Mouse (Mus musculus): ENCODE results near the gene Hectd3.

Gene Hectd3

DNA sequence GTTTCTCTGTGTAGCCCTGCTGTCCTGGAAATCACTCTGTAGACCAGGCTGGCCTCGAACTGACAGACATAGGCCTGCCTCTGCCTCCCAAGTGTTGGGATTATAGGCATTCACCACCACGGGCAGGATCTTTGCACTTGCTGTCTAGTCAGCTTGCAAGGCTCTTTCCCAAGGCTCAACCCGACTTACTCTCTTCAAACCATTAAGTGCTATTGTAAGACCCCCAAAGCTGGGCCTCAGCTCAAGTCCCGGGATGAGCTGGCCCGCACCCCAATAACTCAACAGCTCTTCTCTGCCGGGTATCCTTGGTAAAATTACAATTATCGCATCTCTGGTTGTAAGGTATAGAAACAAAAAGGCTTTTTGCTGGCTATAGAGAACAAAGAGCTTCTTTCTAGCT lies 23.2 kb downstream of the Hectd3 start:
- no peak for DNase-seq

DNA sequence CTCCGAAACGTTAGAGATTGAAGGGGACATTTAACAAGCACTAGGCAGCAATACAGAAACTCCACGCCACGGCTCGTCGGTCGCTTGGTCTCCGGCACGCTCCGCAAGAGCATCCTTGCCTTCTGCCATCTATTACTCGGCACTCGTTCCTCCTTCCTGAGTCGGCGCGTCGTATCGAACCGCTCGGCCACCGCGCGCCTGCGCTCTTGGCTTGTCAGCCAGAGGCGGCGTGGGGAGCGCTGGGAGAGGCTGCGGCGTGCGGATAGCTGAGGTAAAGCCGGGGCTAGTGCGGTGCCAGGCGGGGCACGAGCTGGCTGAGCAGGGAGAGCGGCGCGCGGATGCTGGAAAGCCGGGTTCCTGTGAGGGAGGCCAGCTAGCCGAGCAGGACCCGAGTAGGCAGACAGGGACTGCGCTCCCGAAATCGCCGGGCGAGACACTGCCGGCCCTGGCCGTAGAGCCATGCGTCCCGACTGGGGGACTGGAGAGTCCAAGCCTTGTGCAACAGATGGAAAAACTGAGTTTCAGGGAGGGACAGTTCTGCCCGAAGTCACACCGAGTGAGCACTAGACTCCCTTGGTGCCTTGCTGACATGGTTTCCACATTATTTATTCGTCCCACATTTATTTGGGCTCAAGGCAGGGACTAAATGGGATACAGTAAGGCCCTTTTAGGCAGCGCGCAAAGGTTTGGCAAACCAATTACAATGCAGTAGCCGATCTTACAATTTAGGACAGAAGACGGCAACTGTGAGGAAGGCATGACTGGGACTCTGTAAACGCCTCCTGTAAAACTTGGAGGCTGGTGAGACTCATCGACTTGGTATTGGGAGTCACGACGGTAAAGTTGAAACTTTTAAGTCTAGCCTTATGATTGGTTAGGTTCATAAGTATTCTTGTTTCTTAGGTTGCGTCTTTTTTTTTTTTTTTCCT lies 24.4 kb downstream of the Hectd3 start, which contains the start of gene Eif2b3:
TSS of gene Eif2b3 (plus strand) at position 197 of the 929 bp plus-strand sequence.
- DNase-seq = peak; percentile 93

DNA sequence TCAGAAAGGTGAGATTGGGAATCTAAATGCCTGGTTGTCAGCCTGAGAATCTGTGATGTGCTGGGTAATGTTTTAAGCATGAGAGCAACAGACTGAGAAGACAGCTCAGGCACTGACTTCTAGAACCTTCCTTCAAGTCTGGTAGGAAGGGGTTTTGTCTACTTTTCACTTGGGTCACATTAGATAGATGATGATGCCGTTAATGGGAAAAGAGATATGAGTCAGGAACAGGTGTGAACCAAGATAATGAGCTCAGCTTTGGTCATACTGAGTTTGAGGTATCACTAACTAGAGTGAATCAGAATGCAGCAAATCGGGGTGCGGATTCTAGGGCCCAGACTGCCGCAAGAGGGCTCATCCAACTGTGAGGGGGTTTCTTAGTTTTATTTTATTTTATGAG lies 28.4 kb downstream of the Hectd3 start:
- no peak for DNase-seq

DNA sequence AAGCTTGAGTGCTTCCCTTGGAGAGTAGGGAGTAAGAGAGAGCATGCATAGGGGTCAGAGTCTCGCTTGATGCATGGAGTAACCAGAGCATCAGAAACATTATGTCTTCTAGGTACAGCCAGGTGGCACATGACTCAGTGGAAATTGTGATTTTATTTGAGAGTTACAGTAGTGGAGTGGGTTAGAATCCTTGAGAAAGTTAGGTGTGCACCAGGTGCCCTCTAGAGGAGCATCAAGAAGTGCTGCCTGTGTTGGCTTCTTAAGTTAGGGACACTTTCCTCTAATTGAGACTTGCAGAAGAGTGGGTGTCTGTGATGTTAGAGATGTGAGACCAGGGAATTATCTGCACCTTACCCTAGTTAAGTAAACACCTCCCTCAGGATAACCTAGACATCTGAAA lies 36.0 kb downstream of the Hectd3 start:
- DNase-seq = no peak

DNA sequence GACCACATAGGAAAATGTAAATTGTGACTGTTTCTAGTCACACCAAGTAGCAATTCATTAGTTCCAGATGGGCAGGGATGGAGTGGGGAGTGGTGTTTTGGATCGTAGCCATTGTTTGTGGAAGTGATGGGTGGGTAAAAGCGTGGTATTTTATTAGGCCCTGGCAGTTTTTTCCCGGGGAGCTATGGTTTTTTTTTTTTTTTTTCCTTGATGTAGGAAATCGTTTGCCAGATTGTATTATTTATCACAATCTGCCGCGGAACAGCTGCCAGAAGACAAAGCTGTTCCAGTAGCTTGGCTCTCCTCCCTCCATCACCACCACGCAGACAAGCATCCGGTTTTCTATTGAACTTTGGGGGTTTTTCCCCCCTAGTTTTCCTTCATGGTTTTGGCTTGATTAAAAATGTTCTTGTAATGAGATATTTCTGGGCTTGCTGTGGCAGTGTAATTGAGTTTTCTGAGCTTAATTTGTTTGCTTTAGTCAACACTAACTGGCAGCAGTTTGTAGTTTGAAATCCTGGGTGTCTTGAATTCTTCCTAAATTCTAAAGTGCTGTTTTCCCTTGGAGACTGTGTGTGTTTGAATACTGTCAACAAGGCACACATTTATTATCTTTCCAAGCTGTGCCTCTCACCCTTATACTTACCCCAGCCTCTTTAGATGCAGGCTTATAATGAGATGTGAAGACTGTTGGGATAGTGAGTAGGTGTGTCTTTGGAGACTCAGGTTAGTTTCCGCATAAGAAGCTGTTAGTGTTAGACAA lies 45.0 kb downstream of the Hectd3 start:
- no peak for DNase-seq

DNA sequence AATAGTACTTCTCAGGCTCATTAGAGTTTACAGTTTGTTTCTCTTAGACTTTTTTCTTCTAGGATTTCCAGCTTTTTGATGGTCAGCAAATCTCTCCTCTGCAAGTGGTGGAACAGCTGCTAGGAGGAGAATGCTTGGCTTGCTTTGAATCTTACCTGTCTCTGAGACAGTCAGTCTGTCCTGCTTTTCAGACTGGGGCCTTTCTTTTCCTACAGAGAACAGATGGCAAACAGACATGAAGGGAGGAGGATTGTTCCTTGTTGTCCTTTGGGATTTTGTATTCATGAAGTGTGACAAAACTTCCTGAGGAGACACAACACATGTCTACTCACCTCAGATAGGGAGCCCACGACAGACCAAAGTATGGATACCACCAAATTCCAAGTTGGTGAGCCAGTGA lies 45.7 kb downstream of the Hectd3 start:
- DNase-seq = no peak

DNA sequence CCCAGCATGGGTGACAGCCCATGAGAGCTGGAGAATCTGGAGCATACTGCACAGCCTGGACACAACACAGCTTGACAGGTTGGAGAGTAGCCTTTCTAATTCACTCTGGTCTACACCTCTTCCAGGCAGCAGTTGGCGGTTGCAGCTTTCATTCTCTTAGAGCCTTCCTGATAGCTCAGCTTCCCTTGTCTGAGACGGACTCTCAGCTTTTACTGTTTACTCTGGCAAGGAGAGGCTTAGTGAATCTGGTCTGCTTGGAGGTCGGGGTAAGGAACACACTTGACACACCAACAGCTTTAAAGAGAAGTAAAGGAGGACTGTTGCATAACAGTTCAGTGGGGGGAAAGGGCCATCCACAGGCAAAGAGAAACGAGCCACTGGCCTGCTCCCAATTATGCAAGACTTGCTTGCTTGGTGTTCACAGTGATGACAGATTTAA lies 46.2 kb downstream of the Hectd3 start:
- no peak for DNase-seq

DNA sequence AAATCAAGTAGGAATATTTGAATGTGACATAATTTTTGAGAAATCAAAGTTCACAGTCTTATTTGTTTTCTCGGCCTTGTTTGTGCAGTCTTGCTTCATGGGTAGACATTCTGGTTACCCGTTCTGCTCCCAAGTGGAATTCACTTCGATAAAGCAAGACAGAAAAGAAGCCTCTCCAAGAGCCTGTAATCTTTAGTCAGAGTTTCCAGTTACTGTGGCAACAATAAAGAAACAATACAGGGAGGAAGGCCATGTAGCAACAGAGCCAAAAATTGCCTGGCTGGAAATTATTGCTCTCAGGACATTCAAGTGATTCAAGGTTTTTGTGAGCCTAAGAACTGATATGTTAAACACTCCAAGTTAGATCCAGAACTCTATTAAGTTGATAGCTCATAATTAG lies 53.7 kb downstream of the Hectd3 start:
- DNase-seq = no peak

DNA sequence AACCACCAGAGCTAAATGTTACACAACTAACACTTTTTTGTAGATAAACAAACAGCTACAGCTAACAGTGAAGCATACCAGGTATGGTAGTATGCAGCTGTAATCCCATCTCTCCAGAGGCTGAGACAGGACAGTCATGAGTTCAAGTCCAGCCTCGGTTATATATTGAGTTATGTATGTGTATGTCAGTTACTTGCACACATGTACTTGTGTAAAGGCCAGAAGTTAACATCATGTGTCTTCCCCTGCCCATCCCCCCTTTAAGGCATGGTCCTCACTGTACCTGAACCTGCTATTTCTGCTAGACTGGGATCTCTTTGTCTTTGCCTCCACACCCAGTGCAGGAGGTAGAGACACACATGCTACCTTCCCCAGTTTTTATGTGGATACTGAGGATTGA lies 54.4 kb downstream of the Hectd3 start:
- DNase-seq = no peak

DNA sequence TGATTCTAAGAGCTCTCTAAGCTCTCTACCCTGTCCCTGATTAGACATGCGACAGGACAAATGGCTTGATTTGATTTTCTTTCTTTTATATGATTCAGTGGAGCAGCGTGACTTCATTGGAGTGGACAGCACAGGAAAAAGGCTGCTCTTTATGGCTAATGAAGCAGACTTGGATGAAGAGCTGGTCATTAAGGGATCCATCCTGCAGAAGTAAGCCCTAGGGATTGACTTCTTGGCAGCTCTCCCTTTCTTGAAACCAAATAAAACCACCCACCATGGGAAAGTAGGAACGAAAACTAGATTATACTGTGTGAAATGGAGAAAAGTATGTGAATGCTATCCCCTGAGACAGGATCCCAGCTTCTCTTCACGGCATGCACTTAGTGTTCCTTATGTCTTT lies 57.5 kb downstream of the Hectd3 start:
- no peak for DNase-seq

DNA sequence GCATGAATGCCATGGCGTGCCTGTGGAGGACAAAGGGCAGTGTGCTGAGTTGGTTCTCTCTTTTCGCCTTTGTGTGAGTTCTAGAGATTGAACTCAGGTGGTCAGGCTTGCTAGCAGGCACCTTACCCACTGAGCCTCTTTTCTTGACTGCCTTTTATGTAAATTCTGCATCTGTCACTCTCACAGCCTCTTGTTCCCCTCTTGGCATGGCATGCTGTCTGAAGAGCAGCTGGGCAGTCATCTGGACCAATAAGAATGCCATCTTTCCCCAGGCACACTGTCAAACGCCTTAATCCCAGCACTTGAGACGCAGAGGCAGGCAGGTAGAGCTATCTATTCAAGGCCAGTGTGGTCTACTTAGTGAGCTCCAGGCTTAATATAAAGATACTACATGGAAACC lies 58.8 kb downstream of the Hectd3 start:
- DNase-seq = no peak
